In the genomic region with DNA sequence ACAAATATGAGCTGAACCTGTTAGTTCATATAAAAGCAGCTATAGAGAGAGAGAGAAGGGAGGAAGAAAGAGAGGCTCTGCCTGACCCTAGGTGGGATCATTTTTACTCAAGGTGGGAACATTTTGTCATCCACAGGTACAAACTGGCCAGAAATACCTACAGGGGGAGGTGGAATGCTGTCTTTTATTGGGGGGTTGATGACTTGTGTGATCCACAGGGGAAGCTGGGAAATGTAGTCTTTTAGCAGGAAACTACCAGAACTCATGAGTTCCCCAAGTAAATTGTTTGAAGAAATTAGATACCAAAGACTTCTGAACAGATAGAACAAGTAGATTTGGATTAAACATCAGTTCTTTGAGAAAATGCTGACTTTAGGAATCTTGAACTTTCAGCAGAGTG, we compare ENCODE assay signal across 38 mouse cellular contexts. TPM values are rescaled to one million over a fixed set of nuclear protein-coding genes. Genes with fewer than 3 reads are reported as not detected.
"Had no signal": no experiment of that assay in that cellular context is flagged by ENCODE, and none has a peak within 500 bp of the region (broad histone marks: within the 10 kb centered on the region; RNA-seq: fewer than 3 reads in every experiment).

No protein-coding gene starts in this region.

- H3K27ac ChIP-seq: embryonic facial prominence, embryonic 12.5 days; embryonic facial prominence, embryonic 13.5 days; embryonic facial prominence, embryonic 15.5 days; forebrain, embryonic 10.5 days; forebrain, embryonic 12.5 days; forebrain, embryonic 13.5 days; forebrain, embryonic 15.5 days had no signal

- H3K27me3 ChIP-seq: embryonic facial prominence, embryonic 12.5 days; embryonic facial prominence, embryonic 13.5 days; embryonic facial prominence, embryonic 15.5 days; forebrain, embryonic 12.5 days; forebrain, embryonic 13.5 days; forebrain, embryonic 15.5 days had no signal

- H3K9ac ChIP-seq: embryonic facial prominence, embryonic 12.5 days; embryonic facial prominence, embryonic 13.5 days; embryonic facial prominence, embryonic 15.5 days; forebrain, embryonic 12.5 days; forebrain, embryonic 13.5 days; forebrain, embryonic 15.5 days; forebrain, postnatal 0 days; heart, embryonic 12.5 days had no signal

- H3K36me3 ChIP-seq: embryonic facial prominence, embryonic 12.5 days; embryonic facial prominence, embryonic 13.5 days; embryonic facial prominence, embryonic 15.5 days; forebrain, embryonic 10.5 days; forebrain, embryonic 12.5 days; forebrain, embryonic 15.5 days; heart, embryonic 12.5 days had no signal

- DNase-seq: cerebellum, adult 9-11 months; cerebellum, postnatal 10 days; cerebellum, postnatal 14 days; cerebellum, postnatal 25 days; cerebellum, postnatal 36 days; embryo, embryonic 11 days; forebrain, postnatal 0 days; gastrocnemius, postnatal 10 days; gastrocnemius, postnatal 14 days; gastrocnemius, postnatal 25 days; gastrocnemius, postnatal 36 days; heart, adult 11 months; heart, adult 18-20 months; heart, adult 2 months had no signal

- H3K4me1 ChIP-seq: embryonic facial prominence, embryonic 12.5 days; embryonic facial prominence, embryonic 13.5 days; embryonic facial prominence, embryonic 15.5 days; forebrain, embryonic 10.5 days; forebrain, embryonic 12.5 days; forebrain, embryonic 13.5 days; forebrain, embryonic 15.5 days; heart, embryonic 12.5 days had no signal

- H3K4me3 ChIP-seq: embryonic facial prominence, embryonic 12.5 days; embryonic facial prominence, embryonic 13.5 days; embryonic facial prominence, embryonic 15.5 days; erythroblast, embryonic 14.5 days; forebrain, embryonic 10.5 days; forebrain, embryonic 12.5 days; forebrain, embryonic 13.5 days; forebrain, embryonic 15.5 days; heart, adult 2 months; heart, embryonic 12.5 days had no signal

- H3K9me3 ChIP-seq: embryonic facial prominence, embryonic 12.5 days; embryonic facial prominence, embryonic 13.5 days; embryonic facial prominence, embryonic 15.5 days; forebrain, embryonic 10.5 days; forebrain, embryonic 12.5 days; forebrain, embryonic 13.5 days; forebrain, embryonic 15.5 days; heart, embryonic 12.5 days had no signal

RNA-seq across cellular contexts. Expression of a gene that starts 7.1 kb away (rescaled TPM):
- total RNA-seq: common myeloid progenitor, adult 5-6 weeks; forebrain, postnatal 0 days; gastrocnemius, adult 18-20 months; gastrocnemius, adult 8-10 months; gastrocnemius, postnatal 10 days; gastrocnemius, postnatal 14 days; gastrocnemius, postnatal 25 days; gastrocnemius, postnatal 36 days; gastrocnemius, postnatal 4 days; granulocyte monocyte progenitor cell, adult 5-6 weeks; heart, adult 18-20 months; heart, adult 2 months; heart, adult 8-10 months had no signal
- polyA plus RNA-seq: cortical plate, adult 2 months; embryonic facial prominence, embryonic 11.5 days; embryonic facial prominence, embryonic 12.5 days; embryonic facial prominence, embryonic 13.5 days; embryonic facial prominence, embryonic 14.5 days; embryonic facial prominence, embryonic 15.5 days; erythroblast, embryonic 14.5 days; forebrain, embryonic 10.5 days; forebrain, embryonic 11.5 days; forebrain, embryonic 12.5 days; forebrain, embryonic 13.5 days; forebrain, embryonic 14.5 days; forebrain, embryonic 15.5 days; forebrain, embryonic 16.5 days; gonadal fat pad, adult 2 months; heart, adult 2 months; heart, embryonic 11.5 days; heart, embryonic 12.5 days had no signal

RNA-seq across cellular contexts. Expression of a gene that starts 13.8 kb away (rescaled TPM):
- total RNA-seq: common myeloid progenitor, adult 5-6 weeks; forebrain, postnatal 0 days; gastrocnemius, adult 18-20 months; gastrocnemius, adult 8-10 months; gastrocnemius, postnatal 10 days; gastrocnemius, postnatal 14 days; gastrocnemius, postnatal 25 days; gastrocnemius, postnatal 36 days; gastrocnemius, postnatal 4 days; granulocyte monocyte progenitor cell, adult 5-6 weeks had no signal
- polyA plus RNA-seq: cortical plate, adult 2 months; embryonic facial prominence, embryonic 11.5 days; embryonic facial prominence, embryonic 12.5 days; embryonic facial prominence, embryonic 13.5 days; embryonic facial prominence, embryonic 14.5 days; embryonic facial prominence, embryonic 15.5 days; erythroblast, embryonic 14.5 days; forebrain, embryonic 10.5 days; forebrain, embryonic 11.5 days; forebrain, embryonic 12.5 days; forebrain, embryonic 13.5 days; forebrain, embryonic 14.5 days; forebrain, embryonic 15.5 days; forebrain, embryonic 16.5 days; forebrain, postnatal 0 days; frontal cortex, adult 2 months; gonadal fat pad, adult 2 months; heart, embryonic 11.5 days; heart, embryonic 12.5 days had no signal

RNA-seq across cellular contexts. Expression of a gene that starts 24.5 kb away (rescaled TPM):
- total RNA-seq: common myeloid progenitor, adult 5-6 weeks; forebrain, postnatal 0 days; gastrocnemius, adult 18-20 months; gastrocnemius, adult 8-10 months; gastrocnemius, postnatal 10 days; gastrocnemius, postnatal 14 days; gastrocnemius, postnatal 25 days; gastrocnemius, postnatal 36 days; gastrocnemius, postnatal 4 days; granulocyte monocyte progenitor cell, adult 5-6 weeks; heart, adult 18-20 months; heart, adult 2 months; heart, adult 8-10 months had no signal
- polyA plus RNA-seq: cortical plate, adult 2 months; embryonic facial prominence, embryonic 11.5 days; embryonic facial prominence, embryonic 12.5 days; embryonic facial prominence, embryonic 13.5 days; embryonic facial prominence, embryonic 14.5 days; embryonic facial prominence, embryonic 15.5 days; erythroblast, embryonic 14.5 days; forebrain, embryonic 10.5 days; forebrain, embryonic 11.5 days; forebrain, embryonic 12.5 days; forebrain, embryonic 13.5 days; forebrain, embryonic 14.5 days; forebrain, embryonic 15.5 days; forebrain, embryonic 16.5 days; forebrain, postnatal 0 days; frontal cortex, adult 2 months; gonadal fat pad, adult 2 months; heart, adult 2 months; heart, embryonic 11.5 days; heart, embryonic 12.5 days had no signal

RNA-seq across cellular contexts. Expression of a gene that starts 28.2 kb away (rescaled TPM):
- total RNA-seq: common myeloid progenitor, adult 5-6 weeks; forebrain, postnatal 0 days; gastrocnemius, adult 18-20 months; gastrocnemius, adult 8-10 months; gastrocnemius, postnatal 10 days; gastrocnemius, postnatal 14 days; gastrocnemius, postnatal 25 days; gastrocnemius, postnatal 36 days; gastrocnemius, postnatal 4 days; granulocyte monocyte progenitor cell, adult 5-6 weeks; heart, adult 18-20 months; heart, adult 2 months; heart, adult 8-10 months had no signal
- polyA plus RNA-seq: cortical plate, adult 2 months; embryonic facial prominence, embryonic 11.5 days; embryonic facial prominence, embryonic 12.5 days; embryonic facial prominence, embryonic 13.5 days; embryonic facial prominence, embryonic 14.5 days; forebrain, embryonic 10.5 days; forebrain, embryonic 11.5 days; forebrain, embryonic 12.5 days; forebrain, embryonic 13.5 days; forebrain, embryonic 14.5 days; forebrain, embryonic 15.5 days; forebrain, embryonic 16.5 days; forebrain, postnatal 0 days; frontal cortex, adult 2 months; gonadal fat pad, adult 2 months; heart, adult 2 months; heart, embryonic 11.5 days; heart, embryonic 12.5 days had no signal

RNA-seq across cellular contexts. Expression of a gene that starts 31.7 kb away (rescaled TPM):
- total RNA-seq: common myeloid progenitor, adult 5-6 weeks; forebrain, postnatal 0 days; gastrocnemius, adult 18-20 months; gastrocnemius, adult 8-10 months; gastrocnemius, postnatal 10 days; gastrocnemius, postnatal 14 days; gastrocnemius, postnatal 25 days; gastrocnemius, postnatal 36 days; gastrocnemius, postnatal 4 days; granulocyte monocyte progenitor cell, adult 5-6 weeks; heart, adult 18-20 months; heart, adult 2 months; heart, adult 8-10 months had no signal
- polyA plus RNA-seq: cortical plate, adult 2 months; embryonic facial prominence, embryonic 11.5 days; embryonic facial prominence, embryonic 12.5 days; embryonic facial prominence, embryonic 13.5 days; embryonic facial prominence, embryonic 14.5 days; forebrain, embryonic 10.5 days; forebrain, embryonic 11.5 days; forebrain, embryonic 12.5 days; forebrain, embryonic 13.5 days; forebrain, embryonic 14.5 days; forebrain, embryonic 15.5 days; forebrain, embryonic 16.5 days; forebrain, postnatal 0 days; frontal cortex, adult 2 months; gonadal fat pad, adult 2 months; heart, embryonic 11.5 days; heart, embryonic 12.5 days had no signal
